Mouse (Mus musculus) mature B cell (primary cell): ENCODE data around the gene P2ry12.

ENCODE experiments used
- in situ Hi-C: fragments of 300-500 bp; cut with MboI; formaldehyde crosslinking; loops from 2 replicates; pipeline ENCODE4 v1.14.3; 2019

Gene P2ry12

DNA sequence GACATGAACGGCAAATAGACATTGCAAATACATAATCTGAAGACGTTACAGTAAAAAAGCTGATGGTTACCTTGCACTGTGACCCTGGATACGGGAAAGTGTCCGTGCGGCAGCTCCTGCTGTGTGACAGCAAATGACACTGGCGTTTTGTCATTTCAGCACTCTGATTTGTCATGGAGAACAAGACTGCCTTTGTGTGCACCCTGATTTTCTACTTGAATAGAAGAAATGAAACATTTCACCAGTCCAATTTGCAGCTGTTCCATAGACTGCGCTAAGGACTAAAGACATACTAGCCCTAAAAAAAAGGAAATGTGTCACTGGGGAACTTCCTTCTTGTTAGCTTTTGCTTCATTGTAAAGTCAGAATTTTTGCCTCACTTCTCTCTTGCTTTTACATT is at the start of gene P2ry12:
Gene P2ry12, minus strand, starts transcription at position 168 of the 400 bp plus-strand sequence.
- in situ Hi-C loops = no loop called here

DNA sequence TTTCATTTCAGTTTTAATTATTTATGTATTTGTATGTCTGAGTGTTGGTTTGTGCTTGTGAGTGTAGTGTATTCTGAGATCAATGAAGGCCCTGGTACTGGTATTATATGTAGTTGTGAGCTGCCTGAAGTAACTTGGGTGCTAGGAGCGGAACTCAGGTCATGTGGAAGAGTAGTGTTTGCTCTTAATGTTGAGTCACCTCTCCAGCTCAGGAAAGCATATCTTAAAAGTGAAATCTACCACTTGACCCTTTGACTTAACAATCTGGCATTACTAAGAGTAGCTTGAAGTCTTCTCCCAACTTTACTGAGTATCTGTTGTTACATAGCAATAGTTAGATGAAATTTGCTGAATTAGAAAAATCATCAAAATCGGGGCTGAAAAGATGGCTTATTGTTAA is 42.8 kb upstream of the P2ry12 start:
- in situ Hi-C loops = no loop called here

DNA sequence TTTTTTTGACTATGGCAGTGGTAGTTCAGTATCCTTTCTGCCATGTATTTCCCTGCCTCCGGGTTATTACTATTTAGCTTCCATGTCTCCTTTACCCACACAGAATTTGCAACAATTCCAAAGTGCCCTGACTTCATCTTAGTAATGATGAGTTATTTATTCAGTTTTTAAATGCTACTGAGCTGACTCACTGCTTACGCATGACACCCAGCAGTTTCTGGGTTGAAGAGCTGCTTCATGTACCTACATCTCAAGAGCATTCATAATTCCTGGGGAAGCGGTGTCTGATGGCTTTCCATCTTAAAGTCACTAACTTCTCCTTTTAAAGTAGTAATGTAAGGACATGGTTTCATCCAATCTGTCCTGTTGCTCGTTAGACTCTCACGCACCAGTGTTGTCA is 42.3 kb upstream of the P2ry12 start:
- in situ Hi-C loops = no loop called here

DNA sequence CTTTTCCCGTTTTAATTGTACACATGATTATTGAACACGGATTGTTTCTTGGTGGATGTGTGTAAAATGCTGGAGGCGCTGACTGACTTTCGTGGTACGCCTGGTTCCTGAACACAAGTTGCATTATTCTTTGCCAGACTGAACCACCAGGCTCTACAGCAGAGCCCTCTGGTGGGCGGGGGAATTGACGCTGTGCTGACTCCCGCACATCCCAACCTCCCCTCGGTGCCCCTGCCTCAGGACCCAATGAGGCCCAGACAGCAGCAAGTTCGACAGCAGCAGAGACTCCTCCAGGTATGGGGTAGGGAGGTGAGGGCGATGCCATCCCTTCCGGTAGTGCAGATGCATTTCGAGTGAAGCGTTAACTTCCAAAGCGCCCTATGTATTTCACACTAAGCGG is 35.0 kb upstream of the P2ry12 start:
- in situ Hi-C loops = no loop called here

DNA sequence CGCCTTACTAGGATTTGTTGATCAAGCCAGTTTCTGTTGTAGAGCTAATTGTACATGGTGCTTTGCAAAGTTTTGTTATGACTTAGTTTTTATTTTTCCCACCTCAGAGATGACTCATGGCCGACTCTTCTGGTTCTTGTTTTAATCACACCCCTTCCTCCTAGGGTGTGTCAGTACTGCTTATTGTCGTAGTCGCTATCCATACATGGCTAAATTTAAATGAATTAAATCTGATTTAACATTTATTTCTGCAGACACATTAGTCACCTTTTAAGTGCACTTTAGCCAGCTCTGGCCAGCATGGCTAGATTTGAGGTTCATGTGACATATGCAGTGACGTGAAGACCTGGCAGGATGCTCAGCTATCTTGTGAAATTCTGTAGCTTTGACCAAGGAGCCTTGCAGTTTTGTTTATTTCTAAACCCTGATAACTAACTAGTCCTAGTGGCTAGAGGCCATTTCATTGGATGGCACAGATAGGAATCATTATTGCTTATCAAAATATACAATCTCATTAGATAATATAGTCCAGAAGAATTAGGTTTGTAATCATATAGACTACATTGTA is 34.0 kb upstream of the P2ry12 start:
- in situ Hi-C loops = no loop called here

DNA sequence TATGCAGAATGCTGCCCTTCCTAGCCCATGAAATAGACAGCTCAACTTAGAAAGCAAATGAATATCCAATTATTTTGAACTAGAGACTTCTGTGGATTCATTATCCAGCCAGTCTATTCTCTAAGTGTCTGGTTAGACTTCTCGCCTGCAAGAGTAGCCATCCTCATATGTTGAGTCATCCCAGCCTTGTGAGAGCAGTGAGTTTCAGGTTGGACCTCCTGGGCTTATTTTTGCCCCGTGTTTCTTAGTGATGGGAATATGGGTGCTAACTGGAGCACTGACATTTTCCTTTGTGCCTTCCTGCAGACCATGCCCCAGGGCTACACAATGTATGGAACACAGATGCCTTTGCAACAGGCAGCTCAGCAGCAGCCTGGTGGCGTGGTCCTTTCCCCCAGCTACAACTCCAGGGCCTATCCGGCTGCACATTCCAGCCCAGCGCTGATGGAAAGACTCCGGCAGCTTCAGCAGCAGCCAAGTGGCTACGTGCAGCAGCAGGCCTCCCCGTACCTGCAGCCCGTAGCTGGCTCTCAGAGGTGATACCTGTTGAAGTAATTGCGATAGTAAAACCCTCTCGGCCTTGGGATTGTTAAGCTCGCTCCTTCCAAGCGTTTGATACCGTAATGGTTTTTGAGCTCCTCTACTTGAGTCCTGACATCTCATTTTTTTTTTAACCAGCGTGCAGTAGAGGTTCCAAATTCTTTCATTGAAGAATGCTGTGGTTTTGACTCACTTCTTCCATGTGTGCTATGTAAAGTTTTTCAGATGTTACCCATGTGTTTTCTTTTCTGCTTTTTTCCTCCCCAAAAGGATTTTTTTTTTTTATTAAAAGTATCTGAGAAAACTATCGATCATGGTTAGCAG is 33.3 kb upstream of the P2ry12 start:
- in situ Hi-C loops = no loop called here

DNA sequence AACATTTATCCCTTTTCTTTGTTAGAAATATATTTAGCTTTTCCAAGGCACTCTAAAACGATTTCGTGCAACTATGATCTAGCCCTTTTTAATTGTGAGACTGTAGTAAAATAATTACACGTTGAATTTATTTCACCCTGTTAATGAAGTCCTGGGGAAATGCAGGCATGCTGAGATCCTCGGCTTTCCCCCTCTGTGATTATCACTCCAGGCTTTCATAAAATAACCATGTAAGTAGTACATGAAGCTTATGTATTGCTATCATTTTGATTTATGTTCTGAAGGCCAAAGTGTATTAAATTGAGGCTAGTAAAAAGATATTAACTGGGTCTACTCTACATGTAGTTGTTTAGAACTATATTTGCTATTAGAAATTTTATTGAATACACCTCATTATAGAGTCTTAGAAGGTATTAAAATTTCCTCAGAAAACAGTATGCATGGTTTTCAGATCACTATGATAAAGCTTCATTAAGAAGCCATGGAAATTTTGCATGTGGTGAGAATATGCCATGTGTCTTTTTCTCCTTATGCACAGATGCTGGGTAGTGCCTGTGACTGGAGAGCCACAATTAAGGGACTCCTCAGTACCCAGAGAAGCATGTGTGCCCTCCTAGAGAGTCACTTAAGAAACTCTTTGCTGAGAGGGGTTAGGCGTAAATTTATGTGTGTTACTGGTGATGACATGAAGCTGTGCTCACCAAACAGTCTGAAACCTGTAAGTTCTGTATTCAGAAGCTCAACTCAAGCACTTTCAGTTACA is 30.9 kb upstream of the P2ry12 start:
- in situ Hi-C loops = no loop called here

DNA sequence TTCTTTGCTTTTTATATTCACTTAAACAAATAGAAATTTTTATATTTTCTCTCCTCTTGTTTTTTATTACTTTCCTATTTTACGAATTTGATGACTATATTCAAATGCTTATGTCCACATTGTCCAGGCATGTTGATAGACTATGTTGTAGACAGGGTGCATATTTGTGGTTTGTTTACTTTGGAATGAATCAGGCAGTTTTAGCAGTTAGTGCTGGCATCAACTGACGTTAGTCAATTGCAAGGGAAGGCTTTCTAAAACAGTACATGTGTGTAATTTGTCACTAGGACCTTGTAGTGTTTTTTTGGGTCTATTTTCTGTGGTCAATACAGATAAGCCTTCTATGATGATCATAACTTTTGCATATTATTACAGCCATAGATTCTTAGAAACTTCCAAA is 27.9 kb upstream of the P2ry12 start:
- in situ Hi-C loops = no loop called here

DNA sequence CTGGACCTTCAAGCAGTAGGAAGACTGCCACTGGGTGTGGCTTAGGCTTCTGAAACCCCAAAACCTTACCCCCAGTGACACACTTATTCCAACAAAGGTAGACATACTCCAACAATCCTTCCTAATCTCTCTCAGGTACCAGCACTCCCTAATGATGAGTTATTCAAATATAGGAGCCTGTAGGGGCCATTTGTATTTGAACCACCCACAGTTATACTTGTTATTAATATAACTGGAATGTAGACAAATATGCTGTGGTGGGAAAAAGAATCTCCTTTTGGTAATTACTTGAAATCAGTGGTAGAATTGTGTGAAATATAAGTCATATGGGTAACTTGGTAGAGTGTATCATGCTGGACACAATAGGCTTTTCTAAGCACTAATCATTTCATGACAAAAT is 15.9 kb upstream of the P2ry12 start:
- in situ Hi-C loops = no loop called here

DNA sequence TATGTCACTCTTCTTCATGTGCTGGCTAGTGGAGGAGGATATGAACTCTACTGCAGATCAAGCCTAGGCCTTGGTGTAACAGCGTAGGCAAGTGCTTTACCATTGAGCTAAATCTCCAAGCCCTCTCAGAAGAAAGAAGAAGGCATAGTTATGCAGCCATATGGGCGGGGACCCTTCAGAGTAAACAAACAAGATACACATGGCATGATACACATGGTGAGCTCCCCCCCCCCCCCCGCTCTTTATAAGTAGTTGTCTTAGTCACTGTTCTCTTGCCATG is 15.5 kb upstream of the P2ry12 start:
- in situ Hi-C loops = no loop called here

DNA sequence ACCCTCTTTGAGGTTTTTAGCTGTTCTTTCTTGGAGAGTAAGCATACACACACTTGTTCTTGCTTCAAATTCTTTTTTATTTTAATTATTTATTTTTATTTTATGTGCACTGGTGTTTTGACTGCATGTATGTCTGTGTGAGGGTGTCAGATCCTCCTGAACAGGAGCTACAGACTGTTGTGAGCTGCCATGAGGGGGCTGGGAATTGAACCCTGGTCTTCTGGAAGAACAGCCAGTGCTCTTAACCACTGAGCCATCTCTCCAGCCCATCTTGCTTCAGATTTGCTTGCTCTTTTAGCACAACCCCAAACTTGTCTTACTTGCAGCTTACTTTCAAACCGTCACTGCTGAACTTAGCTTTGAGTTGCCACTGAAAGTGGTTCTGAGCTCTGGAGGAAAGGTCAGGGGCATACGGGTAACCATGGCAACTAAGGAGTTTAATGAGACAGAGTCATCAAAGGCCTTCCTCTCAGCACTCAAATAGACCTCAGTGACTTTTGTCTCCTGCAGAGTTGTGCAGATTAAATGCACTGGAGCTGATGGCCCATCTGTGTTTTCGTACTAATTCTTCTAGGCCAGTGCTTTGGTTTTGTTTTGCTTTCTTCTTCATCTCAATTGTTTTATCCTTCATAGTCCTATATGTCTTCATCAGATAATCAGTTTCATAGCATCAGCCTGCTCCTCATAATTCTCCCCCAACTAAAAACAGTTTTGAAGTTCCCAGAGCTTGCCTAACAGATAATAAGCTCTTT is 15.0 kb upstream of the P2ry12 start:
- in situ Hi-C loops = no loop called here

DNA sequence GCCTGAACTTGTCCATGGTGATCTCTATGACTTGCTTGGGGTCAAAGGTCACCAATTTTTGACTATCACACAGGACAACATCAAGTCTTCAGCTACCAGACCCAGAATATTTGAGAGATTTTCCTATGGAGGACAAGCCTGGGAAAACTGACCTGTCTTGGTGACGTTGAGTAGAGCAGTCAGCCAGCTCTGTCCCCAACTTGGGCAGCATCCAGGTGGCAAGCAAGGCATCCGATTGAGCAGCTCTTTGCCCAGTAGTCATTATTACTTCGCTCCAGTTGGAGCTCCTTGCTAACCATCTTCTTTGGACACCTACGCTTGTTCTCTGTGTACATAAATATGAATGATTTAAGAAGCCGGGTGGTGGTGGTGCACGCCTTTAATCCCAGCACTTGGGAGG is 8.1 kb upstream of the P2ry12 start:
- in situ Hi-C loops = no loop called here

DNA sequence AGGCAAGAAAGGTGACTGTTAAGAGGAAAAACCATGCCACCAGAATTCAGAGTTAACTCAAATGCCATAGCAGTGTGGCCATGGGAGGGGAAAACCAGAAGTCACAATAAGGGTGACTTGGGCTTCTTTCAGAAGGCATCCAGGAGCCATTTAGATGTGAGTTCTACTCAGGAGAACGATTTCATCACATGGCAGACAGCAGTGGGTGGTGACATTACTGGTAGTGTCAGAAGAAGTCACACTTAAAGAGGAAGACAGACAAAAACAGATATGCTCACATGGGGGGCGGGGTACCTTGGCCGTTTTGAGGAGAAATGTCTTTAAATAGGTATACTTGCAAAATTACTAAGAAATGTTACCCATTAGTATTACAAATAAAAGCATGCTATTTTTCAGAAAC is 1.3 kb upstream of the P2ry12 start:
- in situ Hi-C loops = no loop called here

DNA sequence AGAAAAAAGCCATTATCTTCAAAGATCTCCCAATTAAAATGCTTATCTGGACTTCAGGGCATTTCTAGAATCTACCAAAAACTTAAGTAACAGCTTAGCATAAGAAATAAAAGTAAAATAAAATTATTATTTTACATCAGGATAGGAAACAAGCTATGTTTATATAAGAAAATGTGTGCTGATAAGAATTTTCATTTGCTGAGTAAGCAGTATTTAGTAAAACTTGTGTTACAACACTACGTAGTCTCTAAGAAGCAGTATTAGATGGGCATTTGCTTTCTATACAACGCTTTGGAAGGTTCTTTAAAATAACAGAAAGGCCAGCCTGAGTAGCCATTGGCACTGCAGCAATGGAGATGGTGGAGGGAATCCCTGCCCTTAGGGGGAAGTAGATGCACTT is 746 bp upstream of the P2ry12 start:
- in situ Hi-C loops = no loop called here

DNA sequence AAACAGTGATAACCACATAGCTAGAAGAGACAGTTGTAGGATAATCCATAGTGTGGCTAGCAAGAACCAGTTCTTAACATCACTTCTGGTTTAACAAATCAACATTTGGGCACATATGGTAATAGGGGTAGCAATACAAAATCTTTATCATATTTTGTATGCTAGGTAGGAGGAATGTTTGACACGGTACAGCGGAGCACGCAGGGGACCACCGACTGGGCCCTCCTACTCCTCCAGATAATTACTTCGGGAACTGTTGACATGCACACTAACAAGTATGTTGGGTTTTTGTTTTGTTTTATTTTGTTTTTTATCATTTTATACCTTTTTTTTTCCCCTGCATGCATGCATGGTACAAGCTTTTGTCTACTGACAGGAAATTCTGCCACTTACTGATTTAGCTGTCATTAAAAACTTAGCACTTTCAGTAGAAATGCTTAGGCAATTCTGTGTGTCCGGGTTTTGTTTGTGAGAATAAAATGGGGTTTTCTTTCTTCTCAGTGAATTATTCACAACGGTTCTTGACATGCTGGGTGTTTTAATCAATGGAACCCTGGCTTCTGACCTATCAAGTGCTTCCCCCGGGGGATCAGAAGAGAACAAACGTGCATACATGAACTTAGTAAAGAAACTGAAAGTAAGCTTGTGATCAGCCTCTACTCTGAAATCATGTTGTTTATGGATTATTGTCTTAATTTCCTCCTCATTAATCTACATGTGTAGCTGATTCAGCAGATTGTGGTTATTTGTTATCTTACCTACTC is 780 bp downstream of the P2ry12 start:
- in situ Hi-C loops = no loop called here

DNA sequence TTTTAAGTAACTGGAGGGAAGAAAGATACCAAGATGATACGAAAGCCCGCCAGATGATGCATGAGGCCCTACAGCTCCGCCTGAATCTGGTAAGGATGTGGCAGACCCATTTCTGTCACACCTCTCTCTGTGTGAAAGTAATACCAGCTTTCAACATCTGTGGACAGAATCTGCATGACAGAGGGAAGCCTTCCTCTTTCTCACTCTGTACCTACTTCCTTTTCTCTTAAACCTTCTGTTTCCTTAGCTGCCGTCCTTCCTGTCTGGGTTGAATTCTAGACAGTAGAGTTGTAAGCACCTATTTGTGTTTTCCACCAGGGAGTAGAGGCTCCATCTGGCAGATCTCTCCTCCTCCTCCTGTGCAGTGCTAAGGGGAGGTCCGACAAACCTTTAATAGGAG is 1.9 kb downstream of the P2ry12 start:
- in situ Hi-C loops = no loop called here

DNA sequence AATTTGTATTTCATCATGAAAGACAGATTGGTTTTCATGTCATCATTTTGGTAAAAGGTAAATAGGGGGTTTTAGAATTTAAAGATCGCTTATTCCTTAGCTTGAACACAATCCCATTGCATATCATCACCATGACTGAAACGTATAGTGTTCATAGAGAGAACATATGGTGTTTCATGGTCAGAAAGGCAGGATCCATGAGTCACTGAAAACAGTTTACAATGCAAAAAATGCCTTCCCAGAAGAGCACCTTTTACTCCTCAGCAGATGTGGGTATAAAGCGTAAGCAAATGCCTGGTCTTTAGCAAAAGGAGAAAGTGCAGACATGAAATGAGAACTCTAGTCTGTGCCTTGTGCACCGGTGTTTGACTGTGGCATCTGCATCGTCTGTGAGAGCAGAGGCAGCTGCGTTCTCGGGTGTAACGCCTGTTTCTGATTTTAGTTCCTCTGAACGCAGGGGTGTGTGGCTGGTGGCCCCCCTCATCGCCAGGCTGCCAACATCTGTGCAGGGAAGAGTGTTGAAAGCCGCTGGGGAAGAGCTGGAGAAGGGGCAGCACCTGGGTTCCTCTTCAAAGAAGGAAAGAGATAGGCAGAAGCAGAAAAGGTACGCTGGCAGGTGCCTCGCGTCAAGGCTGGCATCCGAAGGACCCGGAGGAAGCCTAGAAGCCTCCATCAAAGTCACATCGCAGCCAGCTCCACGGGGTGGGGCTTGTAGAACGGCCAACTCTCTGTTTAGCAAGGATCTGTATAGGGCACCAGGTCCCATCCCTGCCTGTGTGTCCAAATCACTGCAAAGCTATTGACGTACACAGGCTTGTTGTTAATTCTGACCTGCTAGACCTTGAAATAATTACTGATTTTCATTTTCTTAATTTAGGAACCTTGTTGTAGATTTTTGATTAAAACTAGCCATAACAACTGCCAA is 4.7 kb downstream of the P2ry12 start:
- in situ Hi-C loops = no loop called here

DNA sequence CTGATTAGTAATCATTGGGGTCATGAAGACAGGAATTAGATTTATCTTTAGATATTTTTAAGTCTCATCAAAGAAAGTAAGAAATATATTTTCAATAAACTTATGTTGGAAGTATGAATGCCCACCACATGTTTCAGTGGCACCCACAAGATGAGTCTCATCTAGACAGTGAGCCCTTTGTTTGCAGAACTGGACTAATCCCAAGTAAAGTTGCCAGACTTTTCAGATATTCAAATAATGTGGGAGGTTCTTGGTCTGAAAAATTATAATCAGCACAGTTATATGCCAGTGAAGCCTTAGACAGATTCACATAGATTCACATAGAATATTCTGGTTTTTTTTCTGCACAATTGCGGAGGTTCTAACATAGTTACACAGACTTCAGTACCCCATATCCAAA is 12.2 kb downstream of the P2ry12 start:
- in situ Hi-C loops = no loop called here

DNA sequence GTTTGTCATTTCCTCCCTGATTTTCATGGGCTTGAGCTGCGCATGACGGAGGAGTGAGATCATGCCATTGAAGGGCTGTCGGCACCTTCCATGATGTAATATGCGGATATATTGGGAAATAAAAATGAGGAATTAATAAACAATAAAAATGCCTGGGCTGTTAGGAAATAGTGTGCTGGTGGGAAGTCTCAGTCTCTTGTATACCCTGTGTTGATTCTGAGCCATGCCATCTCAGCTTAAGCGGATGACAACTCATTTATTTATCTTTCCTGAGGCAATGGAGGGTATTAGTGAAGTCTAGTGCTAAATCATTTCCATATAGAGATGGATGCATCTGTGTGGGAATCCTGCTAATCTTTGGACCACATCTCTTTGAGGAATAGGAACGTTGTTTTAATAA is 14.6 kb downstream of the P2ry12 start:
- in situ Hi-C loops = no loop called here

DNA sequence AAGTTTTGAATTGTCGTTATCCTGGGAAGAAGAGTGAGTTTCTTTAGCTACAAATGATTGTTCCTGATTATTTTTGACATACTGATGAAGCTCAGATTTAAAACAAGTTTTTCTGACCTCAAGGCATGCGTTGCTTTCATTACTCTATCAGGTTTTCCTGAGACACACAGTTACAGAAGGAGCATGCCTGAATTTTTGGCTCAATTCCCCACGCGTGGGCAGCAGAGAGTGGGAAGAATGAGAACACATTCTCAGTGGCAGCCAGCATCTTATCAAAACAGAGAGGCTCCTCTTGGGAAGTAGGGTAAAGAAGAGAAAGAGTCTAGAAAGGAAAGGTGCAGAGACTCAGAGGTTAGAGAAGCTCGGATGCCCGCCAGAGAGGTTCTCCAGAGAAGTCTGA is 19.3 kb downstream of the P2ry12 start:
- in situ Hi-C loops = no loop called here

DNA sequence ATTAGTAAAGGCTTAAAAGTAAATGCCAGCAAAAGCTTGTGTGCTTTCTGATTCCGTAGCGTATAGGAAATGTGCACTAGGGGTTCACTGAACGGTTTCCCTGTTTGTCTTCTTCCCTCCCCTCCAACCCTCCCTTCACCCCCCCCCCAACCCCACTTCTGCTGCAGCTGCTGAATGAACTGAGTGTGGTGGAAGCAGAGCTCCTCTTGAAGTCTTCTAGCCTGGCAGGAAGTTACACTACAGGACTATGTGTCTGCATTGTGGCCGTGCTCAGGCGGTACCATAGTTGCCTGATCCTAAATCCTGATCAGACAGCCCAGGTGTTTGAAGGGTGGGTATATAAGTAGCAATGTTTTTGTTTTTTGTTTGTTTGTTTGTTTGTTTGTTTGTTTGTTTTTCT is 27.8 kb downstream of the P2ry12 start:
- in situ Hi-C loops = no loop called here
